Mouse (Mus musculus) embryonic facial prominence, embryonic 15.5 days (tissue): ENCODE data around the gene Ston2. TPM values are rescaled to one million over a fixed set of nuclear protein-coding genes. Genes with fewer than 3 reads are reported as not detected.

ENCODE experiments used
- ATAC-seq: fragments of 200-750 bp; cut with Nextera tagmentation; 2 replicates; pipeline ENCODE4 v1.8.0; 2017; ENCODE audit warnings: low read depth, moderate TSS enrichment; ENCODE audit not compliant: insufficient number of reproducible peaks, low FRiP score, low TSS enrichment
- H3K27ac ChIP-seq: fragments of 300-500 bp; sonication (generic); replicated peaks from 2 replicates; pipeline ENCODE4 v1.5.1; 2015; ENCODE audit warnings: mild to moderate bottlenecking, inconsistent platforms
- H3K27me3 ChIP-seq: fragments of 300-500 bp; sonication (generic); 2 replicates; pipeline ENCODE4 v1.6.1; 2015; ENCODE audit warnings: inconsistent platforms
- H3K36me3 ChIP-seq: fragments of 300-500 bp; sonication (generic); 2 replicates; pipeline ENCODE4 v1.6.1; 2015; ENCODE audit warnings: mild to moderate bottlenecking, inconsistent platforms
- H3K4me1 ChIP-seq: fragments of 300-500 bp; sonication (generic); 2 replicates; pipeline ENCODE4 v1.6.1; 2015; ENCODE audit warnings: inconsistent platforms
- H3K4me2 ChIP-seq: fragments of 300-500 bp; sonication (generic); replicated peaks from 2 replicates; pipeline ENCODE4 v1.6.1; 2015; ENCODE audit warnings: mild to moderate bottlenecking, inconsistent platforms
- H3K4me3 ChIP-seq: fragments of 300-500 bp; sonication (generic); replicated peaks from 2 replicates; pipeline ENCODE4 v1.5.1; 2015; ENCODE audit warnings: mild to moderate bottlenecking, inconsistent platforms
- H3K9ac ChIP-seq: fragments of 300-500 bp; sonication (generic); 2 replicates; pipeline ENCODE4 v1.6.1; 2015; ENCODE audit warnings: inconsistent platforms
- H3K9me3 ChIP-seq: fragments of 300-500 bp; sonication (generic); replicated peaks from 2 replicates; pipeline ENCODE4 v1.6.1; 2016; ENCODE audit warnings: inconsistent platforms
- WGBS: fragments of 180-500 bp; shearing (Covaris S2); methylation state at CpG from one replicate; pipeline ENCODE4 v1.1.7; 2015; 5-methylcytosine and 5-hydroxymethylcytosine counted together
- polyA plus RNA-seq: library from polyadenylated mRNA; unstranded; fragments of >200 nt; fragmentation: Nextera tagmentation; extraction: Ambion mirVana; gene quantifications from 2 replicates; pipeline ENCODE4 v1.2.1, GENCODE M21; 2015

Ston2 gene
- polyA plus RNA-seq, result 11.5 and 11.8 TPM in 2 replicates

GRCm38 (mm10) chr12:91787959-91788437, at the start of gene Ston2:
Gene Ston2 (minus strand): TSS chr12:91788387.
- Histone ChIP-seq H3K4me3 (no peak within 1 kb of the TSS), H3K36me3 (no peaks in the 10 kb centered on the region), H3K9ac (no peak within 1 kb of the TSS), H3K27ac (no peak within 1 kb of the TSS), H3K4me2 (no peak within 1 kb of the TSS), H3K27me3 (no peaks in the 10 kb centered on the region), H3K4me1 (peaks cover 13% of the 10 kb centered on the region), H3K9me3 (no peaks in the 10 kb centered on the region)
- 73% methylated on average over 9 of the region's 9 CpGs for WGBS
- no peak for ATAC-seq

DNA sequence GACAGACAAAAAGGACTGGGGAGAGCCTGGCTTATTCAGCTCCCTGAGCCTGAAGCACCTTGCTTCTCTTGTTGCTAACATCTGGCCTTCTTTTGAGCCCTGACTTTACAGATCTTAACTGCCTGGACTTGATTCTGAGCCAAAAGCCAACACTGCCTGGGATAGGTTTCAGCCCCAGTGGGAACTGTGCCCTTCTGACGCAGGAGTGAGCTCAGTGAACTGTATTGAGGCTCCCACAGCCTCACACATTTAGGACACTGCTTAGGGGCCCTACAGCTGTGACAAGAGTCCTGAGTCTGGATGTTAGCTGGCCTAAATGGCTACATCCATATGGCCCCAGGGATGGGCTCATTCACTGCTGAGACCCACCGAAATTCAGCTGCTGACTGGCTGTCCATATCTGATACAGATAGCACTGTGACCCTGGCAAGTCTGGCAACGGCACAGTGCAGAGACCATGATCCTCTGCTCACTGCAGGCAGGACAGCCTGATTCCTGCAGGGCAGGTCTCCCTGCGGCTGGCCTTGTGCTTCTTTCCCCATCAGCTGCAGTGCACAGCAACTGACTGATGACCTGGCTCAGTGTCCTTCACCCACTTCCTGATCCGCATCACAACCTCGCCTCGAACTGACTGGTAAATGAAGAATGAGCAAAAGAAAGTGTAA, 49.3 kb upstream of the Ston2 start:
- H3K9ac ChIP-seq, result no peak overlapping the region
- H3K4me1 ChIP-seq, result no peaks in the 10 kb centered on the region
- no peak overlapping the region for H3K27ac ChIP-seq
- ATAC-seq, result no peak
- WGBS, result 81% methylated on average over 7 of the region's 7 CpGs
- no peaks in the 10 kb centered on the region for H3K27me3 ChIP-seq
- H3K4me2 ChIP-seq, result no peak overlapping the region
- H3K9me3 ChIP-seq, result no peaks in the 10 kb centered on the region
- peaks cover 69% of the 10 kb centered on the region for H3K36me3 ChIP-seq
- no peak overlapping the region for H3K4me3 ChIP-seq

DNA sequence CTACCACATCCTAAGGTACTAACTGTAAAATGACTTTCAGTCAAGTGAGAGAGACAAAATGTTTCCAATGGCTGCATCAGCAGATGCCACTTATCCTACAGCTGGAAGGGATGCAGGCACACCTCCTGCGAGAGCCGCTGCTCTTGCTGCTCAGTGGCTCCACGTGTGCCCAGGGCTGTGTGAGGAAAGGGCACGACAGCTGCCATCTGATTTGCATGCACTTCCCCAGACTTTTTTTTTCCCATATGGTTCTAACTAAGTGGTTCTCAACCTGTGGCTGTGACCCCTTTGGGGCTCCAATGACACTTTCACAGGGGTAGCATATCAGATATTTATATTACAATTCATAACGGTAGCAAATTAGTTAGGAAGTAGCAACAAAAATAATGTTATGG, 45.7 kb upstream of the Ston2 start:
- no peak for ATAC-seq
- Histone ChIP-seq H3K4me3 (no peak overlapping the region), H3K27me3 (no peaks in the 10 kb centered on the region), H3K36me3 (peaks cover 61% of the 10 kb centered on the region), H3K9ac (no peak overlapping the region), H3K9me3 (no peaks in the 10 kb centered on the region), H3K27ac (no peak overlapping the region), H3K4me1 (no peaks in the 10 kb centered on the region), H3K4me2 (no peak overlapping the region)
- 45% methylated on average over 5 of the region's 5 CpGs for WGBS

- Histone ChIP-seq H3K4me1 (no peaks in the 10 kb centered on the region), H3K4me3 (no peak overlapping the region), H3K9ac (no peak overlapping the region), H3K27me3 (no peaks in the 10 kb centered on the region), H3K36me3 (peaks cover 58% of the 10 kb centered on the region), H3K4me2 (no peak overlapping the region), H3K27ac (no peak overlapping the region), H3K9me3 (no peaks in the 10 kb centered on the region)
- 87% methylated on average over 3 of the region's 3 CpGs for WGBS
- ATAC-seq, result no peak
Measured at GRCm38 (mm10) chr12:91833237-91833938, 45.2 kb upstream of the Ston2 start.

DNA sequence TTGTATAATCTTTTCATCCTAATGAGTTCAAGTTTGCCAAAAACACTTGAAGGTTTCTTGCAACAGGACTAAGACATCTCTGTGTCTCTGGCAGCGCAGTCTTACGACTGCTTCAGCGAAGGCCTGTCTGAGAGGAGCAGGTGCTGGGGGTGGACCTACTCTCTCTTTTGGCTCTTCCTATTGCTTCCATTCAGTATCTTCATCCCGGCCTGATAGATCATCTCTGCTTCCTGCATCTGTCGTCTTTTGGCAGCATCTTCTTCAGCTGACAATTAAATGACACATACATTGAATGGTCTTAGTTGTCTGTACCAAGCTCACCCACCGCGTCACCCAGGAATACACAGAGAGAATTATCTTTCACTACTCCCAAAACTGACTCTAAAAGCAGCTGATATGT, 43.2 kb upstream of the Ston2 start:
- Histone ChIP-seq H3K36me3 (peaks cover 50% of the 10 kb centered on the region), H3K9ac (no peak overlapping the region), H3K4me2 (no peak overlapping the region), H3K27ac (no peak overlapping the region), H3K4me3 (no peak overlapping the region), H3K4me1 (no peaks in the 10 kb centered on the region), H3K9me3 (no peaks in the 10 kb centered on the region), H3K27me3 (no peaks in the 10 kb centered on the region)
- 92% methylated on average over 7 of the region's 7 CpGs for WGBS
- no peak for ATAC-seq

DNA sequence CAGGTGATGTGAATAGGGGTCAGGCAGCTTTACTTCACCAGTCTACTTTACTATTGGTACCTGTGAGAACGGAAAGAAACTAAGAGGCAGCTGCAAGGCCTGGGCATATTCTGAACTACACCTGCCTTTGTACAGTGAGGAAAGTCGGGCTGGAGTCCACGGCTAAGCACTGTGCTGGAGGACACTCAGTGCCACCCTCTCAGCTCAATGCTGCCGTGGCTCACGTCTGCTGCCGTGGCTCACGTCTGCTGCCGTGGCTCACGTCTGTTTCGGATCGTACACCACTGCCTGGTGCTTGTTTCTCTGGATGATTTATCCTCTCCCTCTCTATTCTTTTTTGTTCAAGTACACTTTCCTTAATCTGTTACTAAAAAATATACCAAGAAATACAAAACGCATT, 32.3 kb upstream of the Ston2 start:
- no peak for ATAC-seq
- Histone ChIP-seq H3K36me3 (peaks cover 68% of the 10 kb centered on the region), H3K4me3 (no peak overlapping the region)

GRCm38 (mm10) chr12:91818726-91819125, 30.5 kb upstream of the Ston2 start:
- Histone ChIP-seq H3K4me3 (no peak overlapping the region), H3K4me2 (no peak overlapping the region), H3K36me3 (peaks cover 68% of the 10 kb centered on the region), H3K27ac (no peak overlapping the region), H3K9ac (no peak overlapping the region), H3K9me3 (no peaks in the 10 kb centered on the region), H3K4me1 (no peaks in the 10 kb centered on the region), H3K27me3 (no peaks in the 10 kb centered on the region)
- WGBS, result 79% methylated on average over 4 of the region's 4 CpGs
- ATAC-seq, result no peak

More for the DNA sequence above, 32.3 kb upstream of the Ston2 start:
- 91% methylated on average over 12 of the region's 12 CpGs for WGBS
- Histone ChIP-seq H3K4me1 (no peaks in the 10 kb centered on the region), H3K27ac (no peak overlapping the region), H3K9ac (no peak overlapping the region), H3K9me3 (no peaks in the 10 kb centered on the region), H3K4me2 (no peak overlapping the region), H3K27me3 (no peaks in the 10 kb centered on the region)

GRCm38 (mm10) chr12:91815990-91816389, 27.8 kb upstream of the Ston2 start:
- peak; percentile 43; the same call in 1 of the 2 replicates for ATAC-seq

DNA sequence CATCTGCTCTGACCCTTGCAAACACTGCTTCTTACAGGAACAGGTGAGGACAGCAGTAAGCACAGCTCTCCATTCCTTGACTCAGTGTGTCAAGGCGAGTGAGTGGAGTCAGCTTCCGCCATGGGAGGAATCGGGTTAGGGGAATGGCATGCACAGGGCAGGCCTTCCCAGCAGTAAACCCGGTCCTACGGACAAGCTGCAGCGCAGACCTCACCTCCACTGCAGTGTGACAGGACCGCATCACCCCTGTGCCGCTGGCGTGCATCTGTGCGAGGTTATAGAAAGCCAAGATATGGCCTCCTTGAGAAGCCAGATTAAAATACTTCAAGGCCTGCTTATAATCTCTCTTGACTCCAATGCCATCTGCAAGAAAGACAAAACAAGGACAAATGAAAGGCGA, 27.4 kb upstream of the Ston2 start:
- no peak for ATAC-seq
- no peaks in the 10 kb centered on the region for H3K9me3 ChIP-seq

More at GRCm38 (mm10) chr12:91815990-91816389, 27.8 kb upstream of the Ston2 start:
- no peak overlapping the region for H3K9ac ChIP-seq
- H3K36me3 ChIP-seq, result peaks cover 72% of the 10 kb centered on the region
- H3K4me3 ChIP-seq, result no peak overlapping the region
- H3K27ac ChIP-seq, result no peak overlapping the region
- no peaks in the 10 kb centered on the region for H3K9me3 ChIP-seq
- 26% methylated on average over 10 of the region's 10 CpGs for WGBS
- H3K27me3 ChIP-seq, result no peaks in the 10 kb centered on the region
- no peaks in the 10 kb centered on the region for H3K4me1 ChIP-seq
- H3K4me2 ChIP-seq, result no peak overlapping the region

DNA sequence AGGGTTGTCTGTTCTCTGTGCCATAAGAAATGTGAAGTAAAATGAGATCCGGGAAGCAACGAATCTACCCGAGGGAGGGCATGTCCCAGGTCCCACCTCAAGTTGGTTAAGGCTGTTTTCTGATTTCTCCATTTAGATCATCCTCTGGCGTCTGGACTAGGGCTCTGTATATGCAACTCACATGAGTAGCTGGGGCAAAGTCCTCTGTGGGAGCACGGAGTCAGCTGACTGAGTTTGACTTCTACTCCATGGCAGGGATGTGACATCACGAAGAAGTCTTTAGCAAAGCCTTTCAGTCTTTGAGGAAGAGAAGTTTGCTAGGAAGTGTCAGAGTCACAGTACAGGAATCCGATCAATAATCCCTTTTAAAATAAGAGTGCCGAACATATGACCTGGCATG, 20.7 kb upstream of the Ston2 start:
- peaks cover 63% of the 10 kb centered on the region for H3K36me3 ChIP-seq
- no peak overlapping the region for H3K9ac ChIP-seq
- WGBS, result 93% methylated on average over 8 of the region's 8 CpGs
- H3K4me3 ChIP-seq, result no peak overlapping the region
- no peaks in the 10 kb centered on the region for H3K27me3 ChIP-seq
- H3K9me3 ChIP-seq, result no peaks in the 10 kb centered on the region
- H3K27ac ChIP-seq, result no peak overlapping the region
- no peaks in the 10 kb centered on the region for H3K4me1 ChIP-seq
- H3K4me2 ChIP-seq, result no peak overlapping the region
- ATAC-seq, result no peak

More for the DNA sequence above, 27.4 kb upstream of the Ston2 start:
- 83% methylated on average over 11 of the region's 11 CpGs for WGBS
- Histone ChIP-seq H3K9ac (no peak overlapping the region), H3K27ac (no peak overlapping the region), H3K4me1 (no peaks in the 10 kb centered on the region), H3K27me3 (no peaks in the 10 kb centered on the region), H3K36me3 (peaks cover 73% of the 10 kb centered on the region), H3K4me2 (no peak overlapping the region), H3K4me3 (no peak overlapping the region)

DNA sequence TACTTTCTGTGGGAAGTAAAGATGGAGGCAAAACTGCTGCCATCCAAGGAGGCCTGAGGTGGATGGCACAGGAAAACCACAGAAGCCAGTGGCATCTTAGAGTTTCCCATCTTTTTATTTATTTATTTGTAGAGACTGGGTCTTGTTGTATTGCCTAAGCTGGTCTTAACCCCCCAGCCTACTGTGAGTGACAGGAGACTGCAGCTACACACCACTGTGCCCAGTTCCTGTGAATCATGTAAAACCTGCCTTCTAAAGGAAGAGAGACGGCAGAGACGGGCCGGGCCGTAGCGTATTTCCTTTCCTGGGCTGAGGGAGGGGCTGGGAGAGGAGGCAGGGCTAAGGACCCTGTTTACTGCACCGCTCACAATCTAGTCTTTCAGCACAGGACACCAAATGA, 19.6 kb upstream of the Ston2 start:
- Histone ChIP-seq H3K4me1 (no peaks in the 10 kb centered on the region), H3K9me3 (no peaks in the 10 kb centered on the region), H3K36me3 (peaks cover 52% of the 10 kb centered on the region), H3K4me3 (no peak overlapping the region), H3K27ac (no peak overlapping the region), H3K27me3 (no peaks in the 10 kb centered on the region), H3K4me2 (no peak overlapping the region), H3K9ac (no peak overlapping the region)
- ATAC-seq, result no peak
- WGBS, result 76% methylated on average over 6 of the region's 6 CpGs
